Mouse (Mus musculus) brain, embryonic 14.5 days (tissue): ENCODE data around the gene Zdhhc3. TPM values are rescaled to one million over a fixed set of nuclear protein-coding genes. Genes with fewer than 3 reads are reported as not detected.

Source experiments
- DNase-seq: peaks from one replicate; pipeline ENCODE4 v3.0.0-alpha.2; 2011; ENCODE audit warnings: low read depth
- CTCF ChIP-seq: fragments of 200-500 bp; IDR thresholded peaks from 2 replicates; pipeline ENCODE4 v1.5.1; 2012; ENCODE audit warnings: inconsistent platforms, mild to moderate bottlenecking, moderate library complexity, borderline replicate concordance; ENCODE audit not compliant: insufficient read depth, insufficient read length; ENCODE audit errors: extremely low read depth
- POLR2A ChIP-seq: fragments of 200-500 bp; IDR thresholded peaks from 2 replicates; pipeline ENCODE4 v1.6.1; 2012; ENCODE audit warnings: mild to moderate bottlenecking, inconsistent platforms, borderline replicate concordance; ENCODE audit not compliant: poor library complexity, insufficient read depth, insufficient read length, severe bottlenecking; ENCODE audit errors: extremely low read depth
- polyA plus RNA-seq: library from polyadenylated mRNA; depleted of rRNA; stranded (reverse); fragments of >200 nt; gene quantifications from 2 replicates; pipeline ENCODE4 v1.2.3, GENCODE M21; 2012; rRNA removed

The Zdhhc3 gene
- polyA plus RNA-seq, 1 experiment, result 85.5 TPM

DNA sequence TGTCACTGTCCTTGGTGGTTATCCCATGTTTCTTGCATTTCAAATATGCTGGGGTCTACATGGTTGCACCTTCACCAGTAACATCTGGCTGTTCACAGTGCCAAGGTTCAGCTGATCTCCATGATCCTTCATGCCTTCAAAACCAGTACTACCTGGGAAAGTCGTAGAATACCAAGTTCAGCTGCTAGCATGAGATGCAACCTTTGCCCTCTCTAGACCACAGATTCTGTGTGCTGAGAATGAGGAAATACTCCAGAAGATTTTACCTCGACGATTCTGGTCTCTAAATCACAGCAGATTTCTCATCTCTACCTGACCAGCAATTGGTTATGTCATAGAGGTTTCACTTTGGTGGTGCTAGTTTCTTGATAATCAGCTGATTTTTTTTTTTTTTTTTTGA is 52.8 kb downstream of the Zdhhc3 start:
- no peak for DNase-seq
- TF ChIP-seq POLR2A (no peak), CTCF (no peak)

DNA sequence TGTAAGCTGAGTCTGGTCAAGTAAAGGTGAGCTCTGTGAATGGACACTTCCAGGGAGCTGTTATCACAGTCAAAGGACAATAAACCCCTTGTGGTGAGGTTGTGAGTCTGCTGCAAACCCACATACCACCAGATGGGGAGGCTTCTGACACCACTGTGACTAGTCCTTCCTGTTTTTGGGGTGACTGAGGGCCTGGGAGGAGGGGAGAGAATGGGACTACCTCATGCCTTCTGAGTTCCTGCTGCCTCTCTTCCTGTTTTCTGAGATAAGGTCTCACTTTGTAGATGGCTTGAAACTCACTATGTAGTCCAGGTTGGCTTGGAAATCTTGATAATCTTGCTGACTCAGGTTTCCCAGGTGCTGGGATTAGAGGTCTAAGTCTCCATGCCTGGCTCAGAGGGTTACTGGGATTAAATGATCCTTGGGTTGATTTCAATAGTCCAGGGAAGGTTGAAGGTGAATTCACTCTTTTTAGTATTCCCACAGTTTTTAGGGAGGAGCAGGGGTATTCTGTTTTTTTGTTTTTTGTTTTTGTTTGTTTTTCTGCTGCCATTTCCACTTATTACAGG is 54.2 kb downstream of the Zdhhc3 start:
- no peak for TF ChIP-seq CTCF
- TF ChIP-seq POLR2A, result no peak
- no peak for DNase-seq

DNA sequence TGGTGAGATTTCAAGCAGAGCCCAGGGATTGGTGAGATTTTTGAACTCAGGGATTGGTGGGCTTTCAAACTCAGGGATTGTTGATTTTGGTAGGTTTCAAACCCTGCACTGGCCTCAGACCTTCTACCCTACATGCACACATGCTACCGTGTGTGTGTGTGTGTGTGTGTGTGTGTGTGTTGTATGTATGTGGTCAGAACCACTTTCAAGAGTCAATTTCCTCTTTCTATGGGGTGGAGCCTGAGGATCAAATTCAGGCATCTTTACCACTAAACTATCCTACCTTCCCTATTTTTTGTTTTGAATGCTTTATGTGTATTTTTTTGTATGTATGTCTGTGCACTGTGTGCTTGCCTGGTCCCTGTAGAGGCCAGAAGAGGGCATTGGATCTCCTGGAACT is 65.3 kb downstream of the Zdhhc3 start:
- TF ChIP-seq CTCF (no peak), POLR2A (no peak)

GRCm38 (mm10) chr9:123034426-123034825 is 78.6 kb downstream of the Zdhhc3 start, which contains the start of gene Tgm4:
Gene Tgm4, plus strand, starts transcription at chr9:123034726.
- TF ChIP-seq POLR2A (no peak), CTCF (no peak)
- DNase-seq, result no peak

More for the DNA sequence above, 65.3 kb downstream of the Zdhhc3 start:
- DNase-seq, result no peak

DNA sequence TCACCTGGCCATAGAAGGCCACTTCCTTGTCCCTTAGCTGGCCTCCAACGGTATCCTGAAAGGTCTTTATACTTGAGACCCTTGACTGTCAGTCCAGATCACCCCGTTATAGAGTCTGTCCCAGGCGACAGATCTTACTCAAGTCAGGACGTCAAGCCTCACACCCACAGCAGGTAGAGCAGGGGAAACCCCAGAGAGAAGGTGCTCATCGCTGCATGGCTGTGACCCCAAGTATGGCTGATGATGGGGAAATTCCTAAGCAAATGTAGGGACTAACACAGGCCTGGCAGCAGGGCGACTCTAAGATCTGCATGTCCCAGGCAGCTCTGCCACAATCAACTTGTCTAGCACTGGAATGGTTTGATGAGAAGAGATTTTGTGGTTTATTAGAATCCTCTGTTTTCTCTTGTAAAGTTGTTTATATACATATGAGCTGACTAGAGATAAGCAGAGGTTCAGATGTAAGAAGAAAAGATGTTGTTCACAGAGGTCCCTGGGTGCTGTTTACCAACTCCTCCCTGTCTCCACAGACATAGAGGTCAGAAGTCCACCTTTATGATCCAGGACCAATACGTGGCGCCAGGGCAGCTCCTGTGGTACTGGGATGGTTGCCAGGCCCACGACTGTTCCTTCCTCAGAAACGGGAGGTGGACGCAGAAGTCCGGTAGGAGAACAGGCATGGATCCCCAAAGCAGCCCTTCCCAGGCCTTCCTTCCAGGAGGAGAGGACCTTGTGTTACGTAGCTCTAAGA is 81.3 kb downstream of the Zdhhc3 start:
- no peak for TF ChIP-seq CTCF
- TF ChIP-seq POLR2A, result no peak
- no peak for DNase-seq

DNA sequence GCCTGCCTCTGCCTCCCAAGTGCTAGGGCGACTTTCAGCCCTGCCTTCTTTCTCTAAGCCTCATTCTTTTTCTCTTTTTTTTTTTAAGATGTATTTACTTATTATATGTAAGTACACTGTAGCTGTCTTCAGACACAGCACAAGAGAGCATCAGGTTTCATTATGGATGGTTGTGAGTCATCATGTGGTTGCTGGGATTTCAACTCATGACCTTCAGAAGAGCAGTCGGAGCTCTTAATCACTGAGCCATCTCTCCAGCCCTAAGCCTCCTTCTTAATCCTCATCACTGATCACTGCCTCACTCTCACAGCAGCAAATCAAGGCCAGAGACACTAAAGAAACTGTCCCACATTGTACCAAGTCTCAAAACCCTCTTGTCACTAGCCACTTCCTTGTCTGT is 88.8 kb downstream of the Zdhhc3 start:
- no peak for TF ChIP-seq CTCF
- no peak for TF ChIP-seq POLR2A
- DNase-seq, result no peak

DNA sequence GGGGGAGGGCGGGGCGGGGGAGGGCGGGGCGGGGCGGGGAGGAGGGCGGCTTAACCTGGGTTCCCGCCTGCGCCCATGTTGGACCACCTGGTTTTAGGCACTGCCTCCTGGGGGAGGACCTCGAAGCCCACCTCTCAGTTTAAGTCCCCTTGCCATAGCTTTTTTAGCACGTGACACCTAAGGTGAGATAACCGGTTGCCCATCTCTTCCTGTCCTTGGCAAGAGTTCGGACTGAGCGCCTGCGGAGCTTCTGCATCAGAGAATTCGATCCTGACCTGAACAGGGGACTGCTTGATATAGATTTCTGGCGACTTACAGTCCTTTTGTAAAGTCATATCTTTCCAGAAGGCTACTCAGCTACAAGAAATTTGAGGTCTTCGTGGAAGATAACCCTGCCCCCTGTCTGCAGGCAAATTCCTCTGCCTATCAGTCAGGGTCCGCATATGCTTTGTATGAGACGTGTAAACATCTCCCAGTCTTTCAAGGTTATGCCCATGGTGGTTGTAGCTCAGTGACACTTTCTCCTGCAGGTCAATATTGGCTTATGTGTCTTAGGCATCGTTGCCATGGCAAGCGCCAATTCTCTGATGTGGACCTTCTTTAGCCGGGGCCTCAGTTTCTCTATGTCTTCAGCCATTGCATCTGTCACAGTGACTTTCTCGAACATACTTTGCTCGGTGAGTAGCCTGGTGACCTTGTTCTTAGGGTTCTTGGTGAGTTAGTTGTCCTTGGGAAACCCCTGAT is 91.2 kb downstream of the Zdhhc3 start:
- DNase-seq, result peak; percentile 53
- no peak for TF ChIP-seq CTCF
- TF ChIP-seq POLR2A, result no peak

DNA sequence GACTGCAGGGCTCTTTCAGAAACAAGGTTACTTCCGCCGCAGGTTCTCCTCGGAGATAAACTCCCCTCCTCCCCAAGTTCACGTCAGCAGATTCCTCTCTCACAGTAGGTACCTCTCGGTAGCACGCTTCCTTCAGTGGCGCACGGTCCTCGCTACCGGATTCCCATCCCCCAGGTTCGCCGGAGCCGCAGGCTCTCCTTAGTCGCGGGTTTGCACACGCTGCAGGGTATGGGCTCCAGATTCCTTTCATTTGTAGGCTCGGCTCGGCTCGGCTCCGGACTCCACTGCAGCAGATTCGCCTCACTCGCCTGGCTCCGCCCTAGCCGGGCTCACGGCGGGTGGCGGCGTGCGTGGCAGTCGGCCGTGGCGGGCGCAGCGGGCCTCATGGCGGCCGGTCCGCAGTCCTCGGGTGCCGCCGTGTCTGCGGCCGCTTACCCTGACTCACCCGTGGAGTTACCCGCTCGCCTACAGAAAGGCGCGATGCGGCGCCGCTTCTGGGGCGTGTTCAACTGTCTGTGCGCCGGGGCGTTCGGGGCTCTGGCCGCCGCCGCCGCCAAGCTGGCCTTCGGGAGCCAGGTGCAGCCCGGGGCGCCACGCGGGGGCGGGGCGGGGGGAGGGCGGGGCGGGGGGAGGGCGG is 91.9 kb downstream of the Zdhhc3 start, which contains the start of gene Tmem42:
Tmem42 (plus strand) TSS at position 332 of the 637 bp plus-strand sequence.
- TF ChIP-seq CTCF, result no peak
- TF ChIP-seq POLR2A, result peak; percentile 77

More for the DNA sequence above, 91.9 kb downstream of the Zdhhc3 start, which contains the start of gene Tmem42:
- peak; percentile 93 for DNase-seq

Other genes starting within 250 kb of the Zdhhc3 start
- 156 and 160 TPM in 2 replicates for gene Zfp445, start 247.2 kb downstream of the Zdhhc3 start, polyA plus RNA-seq
- gene Zkscan7, start 227.5 kb downstream of the Zdhhc3 start, polyA plus RNA-seq, result 6.8 and 8.5 TPM in 2 replicates
- gene Zfp105, start 190.1 kb downstream of the Zdhhc3 start, polyA plus RNA-seq, result 12.4 and 13.1 TPM in 2 replicates
- 17.7 and 23.8 TPM in 2 replicates for gene 1110059G10Rik, start 162.2 kb downstream of the Zdhhc3 start, polyA plus RNA-seq
- gene Kif15, start 162.2 kb downstream of the Zdhhc3 start, polyA plus RNA-seq, result 19.0 and 41.9 TPM in 2 replicates
- 16.5 and 19.1 TPM in 2 replicates for gene Tmem42, start 91.9 kb downstream of the Zdhhc3 start, polyA plus RNA-seq
- gene Tgm4, start 78.5 kb downstream of the Zdhhc3 start, polyA plus RNA-seq, result 0.54 and 0.71 TPM in 2 replicates
- gene Exosc7, start within 50 bp of the Zdhhc3 start, polyA plus RNA-seq, result 64.4 and 85.6 TPM in 2 replicates
- gene Clec3b, start 37.7 kb upstream of the Zdhhc3 start, polyA plus RNA-seq, result 3.7 and 5.0 TPM in 2 replicates
- 0.59 and 0.60 TPM in 2 replicates for gene Cdcp1, start 102.8 kb upstream of the Zdhhc3 start, polyA plus RNA-seq
- gene Tmem158, start 147.6 kb upstream of the Zdhhc3 start, polyA plus RNA-seq, result 47.3 and 54.0 TPM in 2 replicates